Mouse (Mus musculus): ENCODE measurements around the gene Pak3.

The Pak3 gene

DNA sequence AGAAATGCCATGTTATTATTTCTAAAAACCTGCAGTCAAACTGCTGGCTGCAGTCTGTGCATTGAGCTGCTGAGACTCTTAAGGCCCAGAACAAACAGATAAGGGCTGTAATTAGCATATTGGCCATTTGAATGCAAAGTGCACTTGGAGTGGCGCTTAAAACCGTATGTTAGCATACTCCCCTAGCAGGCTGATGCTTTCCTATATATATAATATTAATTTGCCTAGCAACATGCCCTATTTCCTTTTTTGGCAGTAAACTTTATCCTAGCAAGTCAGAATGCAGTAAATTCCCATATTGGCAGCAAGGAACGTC, 136.7 kb downstream of the Pak3 start:
- no peak for DNase-seq (ENCODE audit: extremely low read depth, low read depth, low spot score)

DNA sequence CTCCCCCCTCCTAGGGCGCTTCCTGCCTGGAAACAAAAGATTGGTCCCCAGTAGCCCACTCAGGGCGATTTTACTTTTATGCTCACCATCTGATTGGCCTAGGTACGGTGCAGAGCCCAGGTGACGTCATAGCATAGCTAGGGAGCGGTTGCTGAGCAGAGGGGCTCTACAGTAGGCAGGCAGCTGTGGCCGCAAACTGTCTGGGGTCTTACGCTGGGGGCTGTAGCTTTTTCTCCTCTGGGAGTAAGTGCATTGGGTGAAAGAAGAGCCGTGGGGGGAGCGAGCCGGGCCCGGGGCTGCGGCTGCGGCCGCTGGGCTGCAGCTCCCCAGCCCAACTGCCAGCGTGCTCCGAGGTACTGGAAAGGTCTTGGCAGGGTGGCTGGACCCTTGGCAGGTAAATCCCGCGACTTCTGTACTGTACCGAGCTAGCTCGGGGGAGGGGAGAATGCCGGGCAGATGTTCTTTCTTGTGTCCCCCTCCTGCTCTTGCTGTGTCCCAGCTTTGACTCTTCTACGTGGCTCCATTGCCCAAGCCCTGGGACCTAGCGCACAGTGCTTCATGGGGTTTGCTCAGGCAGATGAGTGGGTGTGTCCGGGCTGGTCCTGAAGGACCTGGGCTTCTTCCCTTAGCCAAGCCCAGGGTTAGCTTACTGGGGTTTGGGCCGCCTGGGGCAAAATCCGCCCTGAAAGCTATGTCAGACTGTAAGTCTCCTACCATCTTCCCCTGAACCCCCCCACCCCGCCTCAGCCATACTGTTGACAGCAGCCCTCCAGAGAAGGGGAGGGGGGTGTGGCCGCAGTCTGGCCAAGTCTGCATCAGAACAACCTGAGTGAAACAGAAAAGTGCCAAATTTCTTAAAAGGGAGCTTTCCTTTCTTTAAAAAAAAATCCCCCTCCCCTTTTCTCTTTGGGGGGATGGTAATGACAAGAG, 146.1 kb downstream of the Pak3 start:
- no peak for DNase-seq (ENCODE audit: extremely low read depth, low read depth, low spot score)

DNA sequence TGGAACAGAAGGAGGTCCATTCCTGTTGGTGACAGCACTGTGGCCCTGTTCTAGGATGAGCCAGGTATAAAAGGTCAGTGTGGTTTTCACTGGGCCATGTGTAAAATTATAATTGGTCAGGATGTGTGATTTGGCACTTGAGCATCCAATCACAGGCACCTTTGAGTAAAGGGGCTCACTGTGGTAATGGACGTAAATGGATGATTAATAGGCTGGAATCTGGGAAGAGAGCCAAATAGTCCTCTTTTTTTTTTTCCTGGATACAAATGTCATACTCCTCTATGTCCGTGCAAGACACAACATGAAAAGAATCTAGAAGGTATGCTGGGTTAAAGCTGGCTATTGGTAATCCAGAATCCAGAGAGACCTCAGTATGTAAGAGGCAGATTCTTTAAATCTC, 147.4 kb downstream of the Pak3 start:
- no peak for DNase-seq (ENCODE audit: extremely low read depth, low read depth, low spot score)

DNA sequence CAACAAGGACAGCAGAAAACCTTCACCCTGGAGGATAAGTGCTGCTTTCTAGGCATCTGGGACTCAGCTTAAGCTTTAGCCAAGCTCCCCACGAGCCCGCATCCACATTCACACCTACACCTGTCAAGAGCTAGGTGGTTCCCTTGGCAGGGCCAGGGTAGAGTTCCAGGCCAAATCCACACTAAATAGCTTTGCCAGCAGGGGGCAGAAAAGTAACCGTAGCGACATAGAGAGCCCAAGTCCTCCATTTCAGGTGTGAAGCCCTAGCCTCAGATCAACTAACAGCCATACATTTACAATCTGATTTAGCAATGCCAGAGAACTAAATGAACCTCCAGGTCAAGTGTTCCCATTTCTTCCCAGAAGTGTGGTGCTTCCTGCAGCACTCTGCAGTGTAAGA, 148.6 kb downstream of the Pak3 start:
- DNase-seq (ENCODE audit: extremely low read depth, low read depth, low spot score): no peak

DNA sequence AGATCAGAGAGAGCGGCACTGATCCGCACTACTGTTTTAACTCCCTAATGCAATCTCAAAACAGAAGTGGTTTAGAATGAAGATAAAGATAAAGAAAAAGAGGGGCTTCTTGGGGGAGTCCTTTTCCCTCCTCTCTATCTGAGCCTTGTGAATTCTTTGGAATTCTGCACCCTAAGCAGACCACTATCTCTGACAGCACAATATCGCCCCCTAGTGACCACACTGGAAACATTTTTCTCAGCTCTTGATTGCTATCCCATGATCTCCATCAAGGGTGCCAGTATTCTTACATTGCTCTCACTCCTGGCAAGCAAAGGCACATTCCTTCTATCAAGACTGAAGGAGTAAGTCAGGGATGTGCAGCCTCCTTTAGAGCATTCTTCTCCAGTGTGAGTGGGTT, 149.9 kb downstream of the Pak3 start:
- DNase-seq (ENCODE audit: extremely low read depth, low read depth, low spot score): no peak

DNA sequence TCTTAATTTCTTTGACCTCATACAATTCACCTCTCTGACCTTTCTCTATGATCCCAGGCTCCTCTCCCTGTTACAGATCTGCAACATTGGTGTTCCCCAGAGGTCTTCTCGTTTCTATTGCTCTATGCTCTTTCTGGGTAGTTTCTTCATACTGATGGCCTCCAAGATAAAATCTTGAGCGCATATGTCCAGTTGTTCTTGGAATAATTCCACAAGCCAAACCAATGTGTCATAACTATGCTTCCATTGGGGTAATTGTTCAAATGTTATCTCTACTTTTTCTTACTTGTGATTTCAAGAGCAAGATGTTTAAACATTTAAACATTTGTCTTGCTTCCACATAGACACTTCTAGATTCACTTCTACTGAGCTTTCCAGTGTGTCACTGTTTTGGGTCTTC, 160.2 kb downstream of the Pak3 start:
- DNase-seq (ENCODE audit: extremely low read depth, low read depth, low spot score): no peak

DNA sequence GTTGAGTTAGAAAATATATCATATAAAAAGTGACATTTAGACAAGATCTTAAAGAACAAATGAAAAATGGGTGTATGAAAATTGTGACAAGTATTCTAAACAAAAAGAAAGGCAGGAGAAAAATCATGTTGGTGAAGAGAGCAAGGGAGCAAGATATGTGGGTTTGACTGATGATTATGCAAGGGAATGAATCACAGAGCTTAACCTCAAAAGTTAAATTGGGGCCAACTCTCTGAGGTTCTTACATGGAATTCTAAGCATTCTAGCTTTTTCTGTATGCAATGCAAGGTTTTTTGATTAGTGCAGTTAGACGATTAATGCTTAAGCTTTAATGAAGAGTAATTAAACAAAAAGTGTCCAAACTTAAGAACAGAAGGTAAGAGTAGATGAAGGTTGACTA, 203.9 kb downstream of the Pak3 start:
- no peak for DNase-seq (ENCODE audit: extremely low read depth, low read depth, low spot score)

DNA sequence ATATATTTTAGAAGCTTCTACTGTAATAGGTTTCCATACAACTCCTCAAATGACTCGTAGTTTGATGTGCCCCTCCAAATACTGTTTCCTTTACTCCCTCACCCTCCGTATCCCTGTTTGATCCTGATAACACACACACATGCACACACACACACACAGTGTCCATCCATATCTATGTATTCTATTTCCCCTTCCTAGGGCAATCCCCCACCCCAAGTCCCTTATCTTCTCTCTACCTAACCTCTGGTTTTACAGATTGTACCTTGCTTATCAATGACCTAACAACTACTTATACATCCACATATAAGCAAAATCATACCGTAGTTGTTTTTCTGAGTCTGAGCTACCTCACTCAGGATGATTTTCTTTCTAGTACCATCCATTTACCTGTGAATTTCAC, 207.0 kb downstream of the Pak3 start:
- DNase-seq (ENCODE audit: extremely low read depth, low read depth, low spot score): no peak

DNA sequence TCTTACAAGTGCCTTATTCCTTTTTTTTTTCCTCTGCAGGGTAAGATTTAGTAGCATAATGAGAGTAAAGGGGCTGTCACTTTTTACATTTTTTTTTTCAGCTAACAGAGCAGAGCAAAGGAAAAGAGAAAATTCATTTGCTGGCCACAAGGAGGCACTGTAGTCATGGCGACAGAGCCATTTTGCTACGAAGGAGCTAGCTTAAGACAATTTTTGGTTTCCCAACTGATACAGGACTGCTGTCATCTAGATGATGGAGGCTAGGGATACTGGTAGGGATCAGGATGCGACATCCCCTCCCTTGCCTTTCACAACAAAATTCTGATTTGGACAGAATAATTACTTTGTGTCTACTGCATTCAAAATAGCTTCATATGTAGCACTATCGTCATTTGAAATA, 217.6 kb downstream of the Pak3 start:
- no peak for DNase-seq (ENCODE audit: extremely low read depth, low read depth, low spot score)

DNA sequence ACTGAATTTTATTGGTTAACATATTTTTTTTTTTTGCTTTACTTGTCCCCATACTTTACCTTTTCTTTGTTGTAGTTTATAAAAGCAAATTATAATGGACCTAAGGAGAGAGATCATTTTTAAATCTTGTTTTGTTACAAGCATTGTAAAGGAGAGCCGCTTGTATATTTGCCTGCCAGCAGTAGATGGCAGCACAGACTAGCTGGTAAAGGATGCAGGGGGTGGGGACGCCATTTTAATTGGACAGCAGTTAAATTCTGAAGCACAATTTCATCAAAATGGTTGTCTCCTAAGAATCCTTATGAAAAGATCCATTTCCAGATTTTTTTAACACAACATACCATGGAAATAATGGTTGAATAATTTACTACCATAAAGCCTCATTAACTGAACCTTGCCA, 220.8 kb downstream of the Pak3 start:
- DNase-seq (ENCODE audit: extremely low read depth, low read depth, low spot score): no peak

DNA sequence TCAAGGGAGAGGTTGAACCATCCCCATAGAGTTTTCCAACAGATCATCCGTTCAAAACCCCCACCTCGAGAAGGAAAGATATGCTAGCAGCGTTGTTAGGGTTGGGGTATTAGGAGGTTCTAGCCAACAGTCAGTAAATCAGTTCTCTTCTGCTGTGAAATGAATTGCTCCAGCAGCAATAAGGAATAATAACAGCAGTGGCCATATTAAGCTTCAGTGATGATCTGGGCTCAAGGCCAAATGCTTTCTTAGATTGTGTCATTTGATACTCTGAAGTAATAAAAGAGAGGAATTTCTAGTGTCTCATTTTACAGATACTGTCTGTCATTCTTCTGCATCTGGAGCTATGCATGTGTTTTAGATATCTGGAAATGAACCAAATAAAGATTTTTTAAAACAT, 244.2 kb downstream of the Pak3 start:
- no peak for DNase-seq (ENCODE audit: extremely low read depth, low read depth, low spot score)

DNA sequence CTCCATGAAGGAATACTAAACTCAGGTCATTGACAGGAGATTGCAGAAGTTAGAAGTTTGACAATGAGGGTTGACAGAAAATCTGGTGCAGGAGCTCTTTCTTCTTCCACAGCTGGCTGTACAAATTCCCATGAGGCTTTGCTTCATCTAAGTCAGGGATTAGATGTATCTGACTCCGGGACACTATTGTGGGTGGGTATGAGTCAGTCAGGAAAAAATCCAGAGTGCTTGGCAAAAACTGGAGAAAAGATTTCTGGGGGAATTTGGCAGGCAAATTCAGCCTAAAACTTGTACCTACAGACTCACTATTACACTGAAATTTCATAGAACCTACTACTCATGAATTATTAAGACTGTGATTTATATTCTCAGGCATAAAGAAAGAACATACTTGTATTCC, 297.6 kb downstream of the Pak3 start:
- no peak for DNase-seq (ENCODE audit: extremely low read depth, low read depth, low spot score)

DNA sequence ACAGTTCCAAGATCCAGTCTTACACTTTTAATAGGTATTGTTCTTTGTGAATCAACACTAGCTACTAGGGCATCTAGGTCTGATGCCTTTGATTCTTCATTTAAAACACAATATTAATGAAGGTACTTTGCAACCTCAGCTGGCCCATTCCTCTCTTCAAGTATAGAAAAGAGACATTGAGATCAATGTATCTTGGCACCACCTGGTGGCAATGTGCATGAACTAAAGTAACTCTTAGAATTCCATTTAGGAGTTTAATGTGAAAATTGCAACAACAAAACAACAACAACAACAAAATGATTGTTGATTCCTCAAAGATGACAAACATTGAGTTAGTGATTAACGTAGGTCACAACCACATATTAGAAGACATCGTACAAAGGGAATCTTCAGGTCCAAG, 300.6 kb downstream of the Pak3 start:
- DNase-seq (ENCODE audit: extremely low read depth, low read depth, low spot score): no peak

DNA sequence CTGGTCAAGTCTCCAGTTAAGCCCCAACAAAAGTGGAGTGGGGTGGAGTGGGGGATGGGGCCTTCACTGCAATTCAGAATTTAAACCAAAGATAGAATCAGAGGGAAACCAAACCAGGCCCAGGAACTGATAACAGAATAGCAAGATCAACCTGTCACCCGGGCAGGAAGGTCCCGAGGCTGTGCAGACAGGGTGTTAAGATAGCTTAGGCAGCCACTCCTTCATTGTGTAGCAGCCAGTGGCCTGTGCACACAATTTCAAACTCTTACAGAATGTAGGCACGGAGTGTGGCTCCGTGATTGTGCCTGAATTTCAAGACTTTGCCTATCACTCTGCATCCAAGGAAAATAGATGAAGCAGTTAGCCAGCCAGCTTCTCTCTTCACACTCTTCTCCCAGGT, 308.1 kb downstream of the Pak3 start:
- DNase-seq (ENCODE audit: extremely low read depth, low read depth, low spot score): no peak

DNA sequence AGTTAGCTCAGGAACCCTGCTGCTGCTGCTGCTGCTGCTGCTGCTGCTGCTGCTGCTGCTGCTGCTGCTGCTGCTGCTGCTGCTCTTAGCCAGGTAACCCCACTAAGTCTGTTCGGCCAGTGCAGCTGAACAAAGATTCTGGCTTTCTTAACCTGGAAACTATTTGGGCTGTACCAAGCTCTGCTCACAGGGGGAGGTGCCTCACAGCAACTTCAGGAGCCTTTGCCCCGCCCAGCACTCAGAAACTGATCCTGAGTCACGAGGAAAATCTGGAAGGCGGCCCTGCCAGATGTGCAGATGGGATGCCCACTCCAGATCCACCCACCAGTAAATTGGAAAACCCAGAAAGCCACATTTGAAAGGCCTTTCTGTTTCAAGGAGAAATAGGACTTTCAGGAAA, 308.8 kb downstream of the Pak3 start, which contains the start of gene Capn6:
Gene Capn6, minus strand, starts transcription at position 203 of the 400 bp plus-strand sequence.
- DNase-seq (ENCODE audit: extremely low read depth, low read depth, low spot score): no peak

DNA sequence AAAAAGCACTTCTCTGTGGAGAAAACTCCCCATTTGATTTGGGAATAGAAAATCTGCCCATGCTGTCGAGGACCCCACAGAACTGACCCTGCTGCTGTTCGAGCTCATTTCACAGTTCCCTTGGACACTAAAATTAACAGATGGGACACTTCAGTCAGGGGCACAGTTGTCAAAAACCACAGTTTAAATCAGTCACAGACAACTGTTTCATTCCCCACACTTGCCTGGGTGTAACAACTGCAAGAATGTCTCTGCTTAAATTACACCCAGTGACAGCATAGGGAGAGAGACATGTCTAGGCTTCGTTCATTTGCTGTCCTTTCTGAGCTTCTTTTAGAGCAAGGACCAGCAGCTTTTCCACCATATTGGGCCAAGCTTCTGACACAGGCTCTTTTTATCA, 328.2 kb downstream of the Pak3 start:
- no peak for DNase-seq (ENCODE audit: extremely low read depth, low read depth, low spot score)
